Mouse (Mus musculus) limb, embryonic 15.5 days (tissue): Measurements from ENCODE around the gene Zfhx3. TPM values are rescaled to one million over a fixed set of nuclear protein-coding genes. Genes with fewer than 3 reads are reported as not detected.
A peak's percentile ranks its signal among the peaks of the same experiment; 100 is the strongest.

Experiments
- ATAC-seq: fragments of 200-750 bp; cut with Nextera tagmentation; 2 replicates; pipeline ENCODE4 v1.8.0; 2017; ENCODE audit warnings: low read depth, moderate TSS enrichment; ENCODE audit not compliant: insufficient number of reproducible peaks, low FRiP score, low TSS enrichment
- H3K27ac ChIP-seq: fragments of 300-500 bp; sonication (generic); 2 replicates; pipeline ENCODE4 v1.5.1; 2015; ENCODE audit warnings: moderate library complexity, mild to moderate bottlenecking, inconsistent platforms
- H3K27me3 ChIP-seq: fragments of 300-500 bp; sonication (generic); 2 replicates; pipeline ENCODE4 v1.6.1; 2015; ENCODE audit warnings: inconsistent platforms
- H3K36me3 ChIP-seq: fragments of 300-500 bp; sonication (generic); 2 replicates; pipeline ENCODE4 v1.6.1; 2015; ENCODE audit warnings: inconsistent platforms
- H3K4me1 ChIP-seq: fragments of 300-500 bp; sonication (generic); 2 replicates; pipeline ENCODE4 v1.6.1; 2015; ENCODE audit warnings: inconsistent platforms
- H3K4me2 ChIP-seq: fragments of 300-500 bp; sonication (generic); 2 replicates; pipeline ENCODE4 v1.6.1; 2015; ENCODE audit warnings: mild to moderate bottlenecking, inconsistent platforms
- H3K4me3 ChIP-seq: fragments of 300-500 bp; sonication (generic); 2 replicates; pipeline ENCODE4 v1.5.1; 2015; ENCODE audit warnings: mild to moderate bottlenecking, inconsistent platforms
- H3K9ac ChIP-seq: fragments of 300-500 bp; sonication (generic); 2 replicates; pipeline ENCODE4 v1.6.1; 2015; ENCODE audit warnings: inconsistent platforms
- H3K9me3 ChIP-seq: fragments of 300-500 bp; sonication (generic); 2 replicates; pipeline ENCODE4 v1.6.1; 2016; ENCODE audit warnings: inconsistent platforms
- WGBS: fragments of 180-500 bp; shearing (Covaris S2); methylation state at CpG from one replicate; pipeline ENCODE4 v1.1.7; 2015; 5-methylcytosine and 5-hydroxymethylcytosine counted together
- polyA plus RNA-seq: library from polyadenylated mRNA; unstranded; fragments of >200 nt; fragmentation: Nextera tagmentation; extraction: Ambion mirVana; gene quantifications from 2 replicates; pipeline ENCODE4 v1.2.1, GENCODE M21; 2015

Zfhx3 gene
- polyA plus RNA-seq, 1 experiment from 2014 or later, result 19.3 TPM

- no peaks in the 10 kb centered on the region for H3K36me3 ChIP-seq
- ATAC-seq, result no peak
- H3K4me3 ChIP-seq, result no peak overlapping the region
- no peaks in the 10 kb centered on the region for H3K9me3 ChIP-seq
- 0 out of 2 replicates have a peak, but pooled peaks cover 2% of the 10 kb centered on the region for H3K4me1 ChIP-seq
- no peak overlapping the region for H3K4me2 ChIP-seq
- H3K27me3 ChIP-seq, result no peaks in the 10 kb centered on the region
- H3K27ac ChIP-seq, result no peak overlapping the region
- WGBS, result 85% methylated on average over 4 of the region's 4 CpGs
- H3K9ac ChIP-seq, result no peak overlapping the region
Observed at GRCm38 (mm10) chr8:108317532-108318093, 375.2 kb downstream of the Zfhx3 start.

- H3K4me2 ChIP-seq, result no peak overlapping the region
- H3K27me3 ChIP-seq, result no peaks in the 10 kb centered on the region
- H3K9me3 ChIP-seq, result no peaks in the 10 kb centered on the region
- H3K27ac ChIP-seq, result no peak overlapping the region
- WGBS, result 62% methylated on average over 2 of the region's 2 CpGs
- no peak overlapping the region for H3K4me3 ChIP-seq
- ATAC-seq, result no peak
- no peaks in the 10 kb centered on the region for H3K4me1 ChIP-seq
- no peak overlapping the region for H3K9ac ChIP-seq
- H3K36me3 ChIP-seq, result no peaks in the 10 kb centered on the region
Observed at GRCm38 (mm10) chr8:108327711-108328110, 385.3 kb downstream of the Zfhx3 start.

GRCm38 (mm10) chr8:108348352-108348751 lies 405.9 kb downstream of the Zfhx3 start:
- Histone ChIP-seq H3K4me2 (no peak overlapping the region), H3K27ac (no peak overlapping the region), H3K27me3 (no peaks in the 10 kb centered on the region), H3K4me3 (no peak overlapping the region), H3K36me3 (no peaks in the 10 kb centered on the region), H3K4me1 (no peaks in the 10 kb centered on the region), H3K9me3 (no peaks in the 10 kb centered on the region), H3K9ac (no peak overlapping the region)
- WGBS, result 88% methylated on average over 14 of the region's 14 CpGs
- ATAC-seq, result no peak

GRCm38 (mm10) chr8:108348776-108349175 lies 406.3 kb downstream of the Zfhx3 start:
- Histone ChIP-seq H3K4me2 (no peak overlapping the region), H3K27ac (no peak overlapping the region), H3K9me3 (no peaks in the 10 kb centered on the region), H3K4me3 (no peak overlapping the region), H3K9ac (no peak overlapping the region), H3K36me3 (no peaks in the 10 kb centered on the region), H3K4me1 (no peaks in the 10 kb centered on the region), H3K27me3 (no peaks in the 10 kb centered on the region)
- ATAC-seq, result no peak
- WGBS, result 65% methylated on average over 4 of the region's 4 CpGs

GRCm38 (mm10) chr8:108355119-108355777 lies 412.8 kb downstream of the Zfhx3 start:
- WGBS, result 23% methylated on average over 10 of the region's 10 CpGs
- no peaks in the 10 kb centered on the region for H3K36me3 ChIP-seq
- H3K4me2 ChIP-seq, result no peak overlapping the region
- H3K9me3 ChIP-seq, result no peaks in the 10 kb centered on the region
- H3K4me1 ChIP-seq, result peaks cover 8% of the 10 kb centered on the region
- no peak overlapping the region for H3K9ac ChIP-seq
- H3K27ac ChIP-seq, result no peak overlapping the region
- no peak for ATAC-seq
- H3K27me3 ChIP-seq, result no peaks in the 10 kb centered on the region
- H3K4me3 ChIP-seq, result no peak overlapping the region

GRCm38 (mm10) chr8:108361402-108361801 lies 419.0 kb downstream of the Zfhx3 start:
- no peak overlapping the region for H3K27ac ChIP-seq
- H3K9ac ChIP-seq, result no peak overlapping the region
- no peak for ATAC-seq
- H3K36me3 ChIP-seq, result no peaks in the 10 kb centered on the region
- no peaks in the 10 kb centered on the region for H3K27me3 ChIP-seq
- no peak overlapping the region for H3K4me3 ChIP-seq
- H3K9me3 ChIP-seq, result no peaks in the 10 kb centered on the region
- WGBS, result 49% methylated on average over 4 of the region's 4 CpGs
- H3K4me2 ChIP-seq, result no peak overlapping the region
- H3K4me1 ChIP-seq, result no peaks in the 10 kb centered on the region

- WGBS, result 61% methylated on average over 9 of the region's 9 CpGs
- Histone ChIP-seq H3K36me3 (no peaks in the 10 kb centered on the region), H3K4me1 (no peaks in the 10 kb centered on the region), H3K4me3 (no peak overlapping the region), H3K4me2 (no peak overlapping the region), H3K27me3 (no peaks in the 10 kb centered on the region), H3K9me3 (no peaks in the 10 kb centered on the region), H3K9ac (no peak overlapping the region), H3K27ac (no peak overlapping the region)
- no peak for ATAC-seq
Observed at GRCm38 (mm10) chr8:108362421-108362820, 420.0 kb downstream of the Zfhx3 start.

- H3K27ac ChIP-seq, result no peak overlapping the region
- WGBS, result 22% methylated on average over 5 of the region's 5 CpGs
- ATAC-seq, result no peak
Observed at GRCm38 (mm10) chr8:108363435-108363834, 421.0 kb downstream of the Zfhx3 start.

GRCm38 (mm10) chr8:108363856-108364255 lies 421.4 kb downstream of the Zfhx3 start:
- Histone ChIP-seq H3K9ac (no peak overlapping the region), H3K4me1 (no peaks in the 10 kb centered on the region), H3K4me3 (no peak overlapping the region), H3K36me3 (no peaks in the 10 kb centered on the region), H3K9me3 (no peaks in the 10 kb centered on the region), H3K27ac (no peak overlapping the region), H3K4me2 (no peak overlapping the region), H3K27me3 (no peaks in the 10 kb centered on the region)
- ATAC-seq, result no peak
- WGBS, result 62% methylated on average over 8 of the region's 8 CpGs

More at GRCm38 (mm10) chr8:108363435-108363834, 421.0 kb downstream of the Zfhx3 start:
- H3K4me1 ChIP-seq, result no peaks in the 10 kb centered on the region
- H3K4me3 ChIP-seq, result no peak overlapping the region
- no peaks in the 10 kb centered on the region for H3K9me3 ChIP-seq
- no peaks in the 10 kb centered on the region for H3K27me3 ChIP-seq
- no peak overlapping the region for H3K9ac ChIP-seq
- H3K4me2 ChIP-seq, result no peak overlapping the region
- H3K36me3 ChIP-seq, result no peaks in the 10 kb centered on the region

- H3K27me3 ChIP-seq, result no peaks in the 10 kb centered on the region; the same call in 1 of the 2 replicates
- H3K4me2 ChIP-seq, result no peak overlapping the region
- ATAC-seq, result no peak
- H3K4me3 ChIP-seq, result no peak overlapping the region
- H3K9ac ChIP-seq, result no peak overlapping the region
- H3K36me3 ChIP-seq, result no peaks in the 10 kb centered on the region
- no peak overlapping the region for H3K27ac ChIP-seq
- H3K4me1 ChIP-seq, result peaks cover 12% of the 10 kb centered on the region
- H3K9me3 ChIP-seq, result no peaks in the 10 kb centered on the region
- WGBS, result 29% methylated on average over 6 of the region's 6 CpGs
Observed at GRCm38 (mm10) chr8:108369081-108369480, 426.6 kb downstream of the Zfhx3 start.

GRCm38 (mm10) chr8:108370731-108371130 lies 428.3 kb downstream of the Zfhx3 start:
- WGBS, result 46% methylated on average over 6 of the region's 6 CpGs
- H3K27ac ChIP-seq, result no peak overlapping the region
- no peak overlapping the region for H3K4me2 ChIP-seq
- H3K4me3 ChIP-seq, result no peak overlapping the region
- ATAC-seq, result no peak
- peaks cover 12% of the 10 kb centered on the region for H3K4me1 ChIP-seq
- no peaks in the 10 kb centered on the region for H3K9me3 ChIP-seq
- H3K27me3 ChIP-seq, result no peaks in the 10 kb centered on the region; the same call in 1 of the 2 replicates
- H3K36me3 ChIP-seq, result no peaks in the 10 kb centered on the region
- H3K9ac ChIP-seq, result no peak overlapping the region

GRCm38 (mm10) chr8:108373046-108373445 lies 430.6 kb downstream of the Zfhx3 start:
- H3K4me2 ChIP-seq, result peak overlapping the region; percentile 25
- no peak overlapping the region for H3K9ac ChIP-seq
- H3K27me3 ChIP-seq, result no peaks in the 10 kb centered on the region; the same call in 1 of the 2 replicates
- ATAC-seq, result no peak
- H3K9me3 ChIP-seq, result no peaks in the 10 kb centered on the region
- H3K27ac ChIP-seq, result no peak overlapping the region
- WGBS, result 14% methylated on average over 7 of the region's 7 CpGs
- peaks cover 12% of the 10 kb centered on the region for H3K4me1 ChIP-seq
- no peak overlapping the region for H3K4me3 ChIP-seq
- no peaks in the 10 kb centered on the region for H3K36me3 ChIP-seq
